Mouse (Mus musculus): ENCODE results near the gene Dnajc30. TPM values are rescaled to one million over a fixed set of nuclear protein-coding genes. Genes with fewer than 3 reads are reported as not detected.
A peak's percentile ranks its signal among the peaks of the same experiment; 100 is the strongest.

Dnajc30 gene
- 31.3 and 33.8 TPM in 2 replicates for polyA plus RNA-seq (2015; fragmentation: Nextera tagmentation; extraction: Ambion mirVana)

DNA sequence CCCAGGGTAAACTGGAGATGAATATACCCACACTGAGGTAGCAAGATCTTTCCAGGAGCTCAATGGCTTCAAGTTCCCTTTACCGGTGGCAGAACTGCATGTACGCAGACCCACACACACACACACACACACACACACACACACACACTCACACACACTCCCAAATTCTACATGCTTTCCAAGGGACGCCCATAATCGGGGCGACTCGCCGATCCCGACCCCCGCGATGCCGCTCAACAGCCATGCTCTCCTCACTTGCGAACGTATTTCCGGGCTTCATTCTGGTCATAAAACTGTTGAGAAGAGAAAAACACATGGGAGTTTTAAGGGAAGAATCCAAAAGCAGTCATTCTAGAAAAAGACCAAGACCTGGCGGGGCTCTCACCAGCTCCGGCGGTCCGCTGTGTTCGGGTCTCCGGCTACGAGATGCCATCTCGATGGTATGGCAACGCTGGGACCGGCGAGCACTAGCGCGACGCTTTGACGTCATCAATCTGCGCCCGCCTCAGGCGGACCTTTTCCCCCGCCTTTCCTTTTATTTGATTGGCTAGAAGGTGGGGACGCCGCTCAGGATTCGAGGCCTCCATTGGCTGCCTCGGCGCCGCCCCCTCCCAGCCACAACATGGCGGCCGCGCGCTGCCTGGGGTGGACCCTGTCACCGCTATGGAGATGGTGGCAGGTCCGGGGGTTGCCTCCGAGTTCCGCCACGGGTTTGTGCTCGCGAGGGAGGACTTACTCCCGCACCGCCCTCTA is at the start of gene Dnajc30:
TSS of gene Dnajc30 (plus strand) at position 574 of the 753 bp plus-strand sequence.
- Histone ChIP-seq H3K4me2 (peak within 1 kb of the TSS; percentile 97), H3K27ac (peak within 1 kb of the TSS; percentile 51; the same call in 1 of the 2 replicates), H3K9ac (peak within 1 kb of the TSS; percentile 91), H3K27me3 (no peaks in the 10 kb centered on the region), H3K36me3 (ENCODE audit: poor library complexity, severe bottlenecking) (peaks cover 56% of the 10 kb centered on the region), H3K4me1 (peaks cover 24% of the 10 kb centered on the region), H3K4me3 (peak within 1 kb of the TSS; percentile 94), H3K9me3 (replicated peaks) (no peaks in the 10 kb centered on the region)
- peak; percentile 98 for ATAC-seq
- WGBS: under 1% methylated on average over 52 of the region's 52 CpGs

DNA sequence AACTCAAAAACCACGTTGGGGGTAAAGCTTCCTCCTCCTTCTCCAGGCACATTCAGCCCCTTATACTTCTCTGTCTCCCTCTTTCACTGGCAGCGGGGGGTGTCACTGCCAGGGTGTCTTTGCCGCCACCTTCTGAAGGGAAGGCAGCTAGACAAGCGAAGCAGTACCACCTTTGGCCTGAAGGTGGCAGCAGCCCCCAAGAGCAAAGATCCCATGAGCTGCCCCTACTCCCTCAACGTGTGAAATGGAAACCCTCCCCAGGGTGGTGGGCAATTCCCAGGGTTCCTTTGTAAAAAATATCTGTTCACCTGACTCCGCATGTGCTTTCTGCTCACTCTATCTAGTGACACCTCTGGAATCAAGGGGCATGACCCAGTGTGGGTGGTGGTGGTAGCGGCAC is 48.5 kb upstream of the Dnajc30 start:
- peak; percentile 30; the same call in 1 of the 2 replicates for ATAC-seq
- H3K27ac ChIP-seq: no peak overlapping the region
- no peak overlapping the region for H3K4me3 ChIP-seq
- H3K4me2 ChIP-seq: no peak overlapping the region
- H3K4me1 ChIP-seq: peaks cover 21% of the 10 kb centered on the region
- H3K9me3 ChIP-seq (replicated peaks): no peaks in the 10 kb centered on the region
- H3K36me3 ChIP-seq (ENCODE audit: poor library complexity, severe bottlenecking): no peaks in the 10 kb centered on the region
- no peak overlapping the region for H3K9ac ChIP-seq
- 15% methylated on average over 7 of the region's 7 CpGs for WGBS
- H3K27me3 ChIP-seq: 0 out of 2 replicates have a peak, but pooled peaks cover 8% of the 10 kb centered on the region

DNA sequence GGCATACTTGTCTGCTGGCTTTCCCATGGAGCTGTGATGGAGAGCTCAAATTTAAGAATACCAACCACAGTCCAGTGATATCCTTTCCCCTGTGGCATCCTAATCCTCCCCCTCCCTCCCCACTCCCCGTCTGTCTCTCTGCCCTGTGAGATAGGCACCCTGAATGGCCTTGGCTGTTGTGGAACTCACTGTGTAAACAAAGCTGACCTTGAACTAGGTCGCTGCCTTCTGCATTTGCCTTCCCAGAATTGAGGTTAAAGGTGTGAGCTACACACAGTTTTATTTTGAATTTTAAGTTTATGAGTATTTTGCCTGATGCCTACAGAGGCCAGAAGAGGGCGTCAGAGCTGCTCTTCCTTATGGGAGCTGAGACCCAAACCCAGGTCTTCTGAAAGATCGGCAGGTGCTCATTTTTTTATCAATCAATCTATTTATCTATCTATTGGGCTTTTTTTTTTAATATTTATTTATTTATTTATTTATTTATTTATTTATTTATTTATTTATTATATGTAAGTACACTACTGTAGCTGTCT is 47.7 kb upstream of the Dnajc30 start:
- H3K27ac ChIP-seq: no peak overlapping the region
- peaks cover 15% of the 10 kb centered on the region for H3K4me1 ChIP-seq
- H3K4me3 ChIP-seq: no peak overlapping the region
- no peaks in the 10 kb centered on the region for H3K9me3 ChIP-seq (replicated peaks)
- 0 out of 2 replicates have a peak, but pooled peaks cover 7% of the 10 kb centered on the region for H3K27me3 ChIP-seq
- 64% methylated on average over 4 of the region's 4 CpGs for WGBS
- no peak for ATAC-seq
- H3K36me3 ChIP-seq (ENCODE audit: poor library complexity, severe bottlenecking): no peaks in the 10 kb centered on the region
- no peak overlapping the region for H3K9ac ChIP-seq
- no peak overlapping the region for H3K4me2 ChIP-seq

DNA sequence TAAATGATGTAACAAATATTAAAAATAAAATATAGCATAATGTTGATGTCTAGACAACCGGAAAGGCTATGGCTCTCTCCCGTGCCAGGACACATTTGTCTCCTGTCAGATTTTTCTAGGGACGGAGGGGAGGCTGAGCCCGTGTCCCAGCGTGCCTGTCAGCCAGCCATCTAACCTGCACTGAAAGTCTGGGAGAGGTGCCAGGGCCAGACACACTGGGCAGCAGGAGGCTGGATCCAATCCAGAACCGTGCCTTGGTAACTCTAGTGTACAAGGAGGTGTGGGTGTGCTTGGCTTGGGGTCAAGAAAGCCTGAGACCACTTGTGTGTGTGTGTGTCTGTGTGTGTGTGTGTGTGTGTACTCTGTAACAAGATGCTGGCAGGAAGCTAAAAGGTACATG is 42.2 kb upstream of the Dnajc30 start:
- Histone ChIP-seq H3K36me3 (ENCODE audit: poor library complexity, severe bottlenecking) (no peaks in the 10 kb centered on the region), H3K9ac (no peak overlapping the region), H3K9me3 (replicated peaks) (no peaks in the 10 kb centered on the region), H3K4me1 (peaks cover 44% of the 10 kb centered on the region), H3K27me3 (no peaks in the 10 kb centered on the region), H3K4me2 (no peak overlapping the region), H3K4me3 (no peak overlapping the region), H3K27ac (no peak overlapping the region)
- ATAC-seq: peak; percentile 28; the same call in 1 of the 2 replicates
- 56% methylated on average over 6 of the region's 6 CpGs for WGBS

DNA sequence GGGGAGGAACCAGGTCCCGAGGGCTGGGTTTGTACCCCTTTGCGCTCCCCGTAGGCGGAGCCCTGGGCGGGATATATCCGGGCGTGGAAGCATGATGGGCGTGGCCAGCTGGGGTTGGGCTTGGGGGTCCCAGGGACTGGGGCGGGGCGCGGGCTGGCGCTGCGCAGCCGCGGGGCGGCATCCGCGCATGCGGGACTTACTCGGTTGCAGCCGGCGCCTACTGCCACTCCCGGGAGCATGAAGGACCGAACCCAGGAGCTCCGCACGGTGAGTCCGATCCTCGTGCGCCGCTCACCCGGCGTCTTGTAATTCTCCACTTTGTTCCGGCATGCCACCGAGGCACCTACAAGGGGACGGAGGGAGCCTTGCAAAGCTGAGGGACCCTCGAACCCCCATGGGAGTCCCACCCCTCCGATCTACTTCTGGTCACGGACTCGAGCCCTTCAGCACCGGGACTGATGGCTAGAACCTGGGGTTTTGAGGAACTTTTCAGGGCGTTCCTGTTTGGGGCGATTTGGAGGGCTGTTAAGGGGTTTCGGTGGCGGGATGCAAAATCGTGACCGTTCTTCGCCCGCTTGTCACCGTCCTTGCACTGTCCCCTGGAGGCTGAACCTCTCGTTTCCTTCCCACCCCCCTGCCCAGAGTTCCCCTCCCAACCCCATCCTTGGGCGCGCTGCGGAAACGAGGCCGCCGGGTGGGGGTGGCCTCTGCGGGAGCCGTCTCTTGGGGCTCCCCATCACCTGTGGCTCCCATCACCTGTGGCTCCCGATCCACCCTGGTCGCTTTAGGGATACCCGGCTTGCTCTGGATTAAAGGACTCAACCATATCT is 40.4 kb upstream of the Dnajc30 start, which contains the start of gene Stx1a:
TSS of gene Stx1a (plus strand) at position 139 of the 830 bp plus-strand sequence.
- peak within 1 kb of the TSS; percentile 10; the same call in 1 of the 2 replicates for H3K27ac ChIP-seq
- H3K4me3 ChIP-seq: peak within 1 kb of the TSS; percentile 68
- H3K9ac ChIP-seq: peak within 1 kb of the TSS; percentile 81
- peak; percentile 94 for ATAC-seq
- no peaks in the 10 kb centered on the region for H3K27me3 ChIP-seq
- H3K9me3 ChIP-seq (replicated peaks): no peaks in the 10 kb centered on the region
- peak within 1 kb of the TSS; percentile 95 for H3K4me2 ChIP-seq
- peaks cover 44% of the 10 kb centered on the region for H3K4me1 ChIP-seq
- WGBS: under 1% methylated on average over 56 of the region's 61 CpGs
- no peaks in the 10 kb centered on the region for H3K36me3 ChIP-seq (ENCODE audit: poor library complexity, severe bottlenecking)

DNA sequence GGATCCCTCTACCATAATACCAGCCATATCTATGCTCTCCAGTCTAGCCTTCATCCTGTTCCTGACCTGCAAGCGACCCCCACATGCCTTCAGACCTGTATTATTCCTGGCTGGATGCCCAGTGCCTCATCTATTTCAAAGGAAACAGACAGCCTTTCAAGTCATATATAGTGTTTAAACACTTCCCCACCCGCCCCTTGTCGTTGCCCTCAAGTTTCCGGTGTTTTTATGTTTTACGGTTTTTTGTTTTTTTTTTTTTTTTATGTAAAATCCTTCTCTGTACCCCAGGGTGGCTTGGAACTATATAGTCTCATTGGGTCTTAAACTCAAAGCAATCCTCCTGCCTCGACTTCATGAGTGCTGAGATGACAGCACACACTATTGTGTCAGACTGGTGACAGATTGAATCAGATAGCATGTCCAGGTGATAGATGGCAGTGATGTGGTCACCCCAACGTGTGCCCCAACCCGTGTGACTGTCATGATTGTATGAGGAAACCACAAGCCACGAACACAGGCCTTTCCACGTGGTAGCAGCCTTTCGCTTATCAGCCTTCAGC is 39.3 kb upstream of the Dnajc30 start:
- peak overlapping the region; percentile 95 for H3K4me2 ChIP-seq
- ATAC-seq: no peak
- H3K4me3 ChIP-seq: peak overlapping the region; percentile 68; the same call in 1 of the 2 replicates
- no peaks in the 10 kb centered on the region for H3K36me3 ChIP-seq (ENCODE audit: poor library complexity, severe bottlenecking)
- 78% methylated on average over 11 of the region's 11 CpGs for WGBS
- H3K9ac ChIP-seq: no peak overlapping the region
- peaks cover 44% of the 10 kb centered on the region for H3K4me1 ChIP-seq
- H3K27me3 ChIP-seq: no peaks in the 10 kb centered on the region
- H3K27ac ChIP-seq: no peak overlapping the region
- H3K9me3 ChIP-seq (replicated peaks): no peaks in the 10 kb centered on the region

GRCm38 (mm10) chr5:135025899-135026298 is 38.1 kb upstream of the Dnajc30 start:
- Histone ChIP-seq H3K27me3 (no peaks in the 10 kb centered on the region), H3K4me1 (peaks cover 44% of the 10 kb centered on the region), H3K9ac (peak overlapping the region; percentile 30), H3K4me3 (no peak overlapping the region), H3K27ac (no peak overlapping the region), H3K4me2 (peak overlapping the region; percentile 7; the same call in 1 of the 2 replicates), H3K36me3 (ENCODE audit: poor library complexity, severe bottlenecking) (no peaks in the 10 kb centered on the region), H3K9me3 (replicated peaks) (no peaks in the 10 kb centered on the region)
- WGBS: 23% methylated on average over 7 of the region's 7 CpGs
- no peak for ATAC-seq

DNA sequence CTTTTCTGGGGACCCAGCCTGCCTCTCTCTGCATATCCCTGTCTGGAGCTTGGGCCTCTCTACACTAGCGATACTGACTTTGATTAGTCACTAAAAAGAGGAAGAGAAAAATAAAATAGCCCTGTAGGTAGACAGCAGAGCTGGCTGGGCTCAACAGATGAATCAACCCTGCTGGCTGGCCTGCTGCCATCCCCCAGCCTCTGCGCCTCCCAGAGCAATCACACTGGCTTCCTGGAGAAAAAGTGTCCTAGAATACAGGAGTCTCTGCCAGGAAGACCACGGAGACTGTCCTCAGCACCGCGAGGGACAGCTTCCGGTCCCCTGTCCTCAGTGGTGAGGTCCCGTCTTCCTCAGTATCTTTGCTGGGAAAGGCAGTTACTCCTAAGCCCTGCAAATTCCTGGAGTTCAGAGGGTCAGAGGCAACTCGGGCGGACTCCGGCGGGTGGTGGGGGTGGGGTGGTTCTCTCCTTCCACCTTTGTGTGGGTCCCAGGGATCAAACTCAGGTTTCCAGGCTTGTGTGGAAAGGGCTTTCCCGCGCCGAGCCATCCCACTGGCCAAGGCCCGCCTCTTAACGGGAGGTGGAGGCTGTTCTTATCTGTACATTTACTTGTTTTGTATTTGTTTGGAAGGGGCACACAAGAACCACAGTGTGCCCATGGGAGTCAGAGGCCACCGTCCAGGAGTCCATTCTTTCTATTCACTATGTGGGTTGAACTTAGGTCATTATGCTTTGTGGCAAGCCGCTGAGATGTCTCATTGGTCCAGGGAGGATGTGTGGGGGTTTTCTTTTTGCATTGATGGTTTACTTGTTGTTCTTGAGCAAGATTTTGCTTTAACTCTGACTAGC is 34.8 kb upstream of the Dnajc30 start:
- H3K4me2 ChIP-seq: no peak overlapping the region
- no peak overlapping the region for H3K9ac ChIP-seq
- no peak overlapping the region for H3K4me3 ChIP-seq
- ATAC-seq: no peak
- H3K27ac ChIP-seq: no peak overlapping the region
- peaks cover 17% of the 10 kb centered on the region for H3K4me1 ChIP-seq
- H3K9me3 ChIP-seq (replicated peaks): no peaks in the 10 kb centered on the region
- no peaks in the 10 kb centered on the region for H3K27me3 ChIP-seq
- H3K36me3 ChIP-seq (ENCODE audit: poor library complexity, severe bottlenecking): 0 out of 2 replicates have a peak, but pooled peaks cover 3% of the 10 kb centered on the region
- WGBS: 58% methylated on average over 18 of the region's 18 CpGs

DNA sequence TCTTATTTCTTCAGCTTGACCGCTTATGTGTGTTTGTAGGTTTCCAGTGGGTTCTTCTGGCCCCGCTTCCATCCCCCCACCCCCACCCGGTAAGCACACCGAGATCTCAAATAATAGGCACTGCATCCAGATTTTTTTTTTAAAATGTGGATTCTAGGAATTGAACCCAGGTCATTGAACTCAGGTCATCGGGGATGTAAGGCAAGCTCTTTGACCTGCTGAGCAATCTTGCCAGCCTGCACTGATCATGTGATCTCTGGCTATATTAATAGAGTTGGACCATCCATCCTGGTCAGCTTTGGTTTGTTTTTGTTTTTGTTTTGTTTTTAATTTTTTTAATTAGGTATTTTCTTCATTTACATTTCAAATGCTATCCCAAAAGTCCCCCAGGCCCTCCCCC is 31.4 kb upstream of the Dnajc30 start:
- Histone ChIP-seq H3K36me3 (ENCODE audit: poor library complexity, severe bottlenecking) (0 out of 2 replicates have a peak, but pooled peaks cover 7% of the 10 kb centered on the region), H3K4me2 (no peak overlapping the region), H3K4me1 (no peaks in the 10 kb centered on the region), H3K9ac (no peak overlapping the region), H3K9me3 (replicated peaks) (peaks cover 4% of the 10 kb centered on the region; the same call in 1 of the 2 replicates), H3K27me3 (no peaks in the 10 kb centered on the region), H3K27ac (no peak overlapping the region), H3K4me3 (no peak overlapping the region)
- WGBS: 94% methylated on average over 5 of the region's 5 CpGs
- no peak for ATAC-seq

DNA sequence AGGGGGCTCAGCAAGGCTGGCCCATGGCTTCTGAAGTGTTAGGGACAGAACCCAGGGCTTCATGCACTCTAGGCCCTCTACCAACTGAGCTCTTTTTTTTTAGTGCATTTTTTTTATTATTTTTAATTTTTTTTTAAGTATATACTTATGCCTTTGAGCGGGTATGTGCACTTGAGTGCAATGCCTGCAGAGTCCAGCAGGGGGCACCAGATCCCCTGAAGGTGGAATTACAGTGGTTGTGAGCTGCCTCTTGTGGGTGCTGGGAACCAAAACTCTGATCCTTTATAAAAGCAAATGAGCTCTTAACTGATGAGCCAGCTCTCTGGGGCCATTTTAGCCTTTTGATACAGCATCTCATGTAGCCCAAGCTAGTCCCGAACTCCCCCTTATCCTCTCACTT is 29.4 kb upstream of the Dnajc30 start:
- no peaks in the 10 kb centered on the region for H3K27me3 ChIP-seq
- no peak overlapping the region for H3K4me3 ChIP-seq
- ATAC-seq: no peak
- 96% methylated on average over 2 of the region's 2 CpGs for WGBS
- no peaks in the 10 kb centered on the region for H3K4me1 ChIP-seq
- 0 out of 2 replicates have a peak, but pooled peaks cover 7% of the 10 kb centered on the region for H3K36me3 ChIP-seq (ENCODE audit: poor library complexity, severe bottlenecking)
- H3K9ac ChIP-seq: no peak overlapping the region
- H3K27ac ChIP-seq: no peak overlapping the region
- H3K9me3 ChIP-seq (replicated peaks): peaks cover 4% of the 10 kb centered on the region; the same call in 1 of the 2 replicates
- H3K4me2 ChIP-seq: no peak overlapping the region

Measured in forebrain, embryonic 13.5 days (tissue).